Mouse (Mus musculus) liver, adult 2 months (tissue): ENCODE measurements around the gene Tead1. TPM values are rescaled to one million over a fixed set of nuclear protein-coding genes. Genes with fewer than 3 reads are reported as not detected.

Experiments
- DNase-seq: peaks from one replicate; pipeline ENCODE4 v3.0.0-alpha.2; 2011; ENCODE audit warnings: low read depth, low spot score; ENCODE audit errors: extremely low read depth
- H3K27ac ChIP-seq: fragments of 200-500 bp; replicated peaks from 2 replicates; pipeline ENCODE4 v1.5.1; 2012; ENCODE audit warnings: low read depth, mild to moderate bottlenecking, control low read depth, inconsistent platforms, low read length; ENCODE audit not compliant: insufficient read depth
- H3K27me3 ChIP-seq: fragments of 200-500 bp; 2 replicates; pipeline ENCODE4 v1.6.1; 2012; ENCODE audit warnings: mild to moderate bottlenecking, moderate library complexity, low read length, inconsistent platforms; ENCODE audit not compliant: control insufficient read depth, insufficient read depth
- H3K36me3 ChIP-seq: fragments of 200-500 bp; 2 replicates; pipeline ENCODE4 v1.6.1; 2012; ENCODE audit warnings: low read length, inconsistent platforms; ENCODE audit not compliant: control insufficient read depth, insufficient read depth
- H3K4me1 ChIP-seq: fragments of 200-500 bp; 2 replicates; pipeline ENCODE4 v1.6.1; 2011; ENCODE audit warnings: low read length; ENCODE audit not compliant: control insufficient read depth, insufficient read depth
- H3K4me3 ChIP-seq: fragments of 200-500 bp; 2 replicates; pipeline ENCODE4 v1.5.1; 2011; ENCODE audit warnings: low read depth, mild to moderate bottlenecking, control low read depth, low read length, moderate library complexity; ENCODE audit not compliant: insufficient read depth
- H3K79me2 ChIP-seq: fragments of 200-500 bp; 2 replicates; pipeline ENCODE4 v1.6.1; 2012; ENCODE audit warnings: inconsistent platforms, mild to moderate bottlenecking, low read length, moderate library complexity; ENCODE audit not compliant: control insufficient read depth, insufficient read depth
- H3K9ac ChIP-seq: fragments of 200-500 bp; 2 replicates; pipeline ENCODE4 v1.6.1; 2012; ENCODE audit warnings: low read depth, mild to moderate bottlenecking, control low read depth, inconsistent platforms, low read length
- CTCF ChIP-seq: fragments of 200-500 bp; IDR thresholded peaks from 2 replicates; pipeline ENCODE4 v1.5.1; 2011; ENCODE audit warnings: low read depth, low read length, control low read depth
- POLR2A ChIP-seq: fragments of 200-500 bp; IDR thresholded peaks from 2 replicates; pipeline ENCODE4 v1.6.1; 2011; ENCODE audit warnings: low read length, control low read depth; ENCODE audit not compliant: insufficient read depth; ENCODE audit errors: extremely low read depth
- WGBS: fragments of 180-500 bp; shearing (Covaris S2); methylation state at CpG from one replicate; pipeline ENCODE4 v1.1.7; 2018; 5-methylcytosine and 5-hydroxymethylcytosine counted together
- polyA plus RNA-seq: library from polyadenylated mRNA; depleted of rRNA; stranded (reverse); fragments of >200 nt; gene quantifications from 2 replicates; pipeline ENCODE4 v1.2.3, GENCODE M21; 2012
- total RNA-seq: library from RNA; depleted of rRNA; stranded (reverse); fragments of >200 nt; gene quantifications from 2 replicates; pipeline ENCODE4 v1.2.3, GENCODE M21; 2014

The Tead1 gene
- total and polyA plus RNA-seq, 2 experiments, result 2.3 to 4.1 TPM

DNA sequence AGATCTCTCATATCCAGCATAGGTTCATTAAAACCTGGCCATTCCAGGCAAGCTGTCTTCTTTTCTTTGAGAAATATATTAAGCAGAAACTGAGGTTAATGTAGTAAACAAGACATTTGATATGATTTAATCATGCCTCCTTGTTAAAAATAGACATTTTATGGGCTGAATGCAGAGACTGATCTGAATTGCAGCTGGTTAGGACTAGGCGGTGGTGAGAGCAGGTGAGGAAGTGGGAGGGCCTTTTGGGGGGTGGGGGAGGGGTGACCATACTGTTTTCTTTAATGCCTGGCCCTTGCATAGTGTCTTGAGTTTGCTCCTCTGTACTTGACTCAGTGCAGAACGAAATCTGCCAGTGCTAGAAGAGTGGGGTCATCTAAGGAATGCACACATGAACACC, 111.2 kb downstream of the Tead1 start:
- Histone ChIP-seq H3K79me2 (no peaks in the 10 kb centered on the region; the same call in 1 of the 2 replicates), H3K9ac (no peak overlapping the region), H3K27ac (no peak overlapping the region), H3K4me3 (no peak overlapping the region), H3K4me1 (peaks cover 15% of the 10 kb centered on the region), H3K27me3 (no peaks in the 10 kb centered on the region), H3K36me3 (no peaks in the 10 kb centered on the region)
- WGBS, result 94% methylated on average over 2 of the region's 2 CpGs
- no peak for DNase-seq
- TF ChIP-seq CTCF, result no peak

DNA sequence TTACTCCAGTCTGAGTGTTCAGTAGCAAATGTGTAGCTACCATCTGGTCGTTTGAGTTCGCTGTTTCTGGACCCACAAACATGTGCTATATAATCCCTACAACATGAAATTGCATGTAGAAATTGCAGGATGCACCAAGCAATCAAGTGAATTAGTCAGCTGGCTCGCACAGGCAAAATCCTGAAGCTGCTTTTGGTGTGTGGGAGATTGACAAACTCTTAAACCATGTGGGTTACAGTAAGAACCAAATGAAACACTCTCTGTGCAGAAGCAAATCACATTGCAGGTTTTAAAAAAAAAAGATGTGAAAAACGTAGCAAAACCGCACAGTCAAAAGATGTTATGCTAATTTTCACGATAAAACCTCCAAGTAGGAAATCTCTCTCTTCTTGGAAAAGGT, 113.6 kb downstream of the Tead1 start:
- Histone ChIP-seq H3K27me3 (no peaks in the 10 kb centered on the region), H3K9ac (no peak overlapping the region), H3K4me1 (peaks cover 14% of the 10 kb centered on the region), H3K27ac (no peak overlapping the region), H3K36me3 (no peaks in the 10 kb centered on the region), H3K4me3 (no peak overlapping the region), H3K79me2 (no peaks in the 10 kb centered on the region; the same call in 1 of the 2 replicates)
- WGBS, result 95% methylated on average over 6 of the region's 6 CpGs
- TF ChIP-seq CTCF (no peak), POLR2A (no peak)
- DNase-seq, result no peak

DNA sequence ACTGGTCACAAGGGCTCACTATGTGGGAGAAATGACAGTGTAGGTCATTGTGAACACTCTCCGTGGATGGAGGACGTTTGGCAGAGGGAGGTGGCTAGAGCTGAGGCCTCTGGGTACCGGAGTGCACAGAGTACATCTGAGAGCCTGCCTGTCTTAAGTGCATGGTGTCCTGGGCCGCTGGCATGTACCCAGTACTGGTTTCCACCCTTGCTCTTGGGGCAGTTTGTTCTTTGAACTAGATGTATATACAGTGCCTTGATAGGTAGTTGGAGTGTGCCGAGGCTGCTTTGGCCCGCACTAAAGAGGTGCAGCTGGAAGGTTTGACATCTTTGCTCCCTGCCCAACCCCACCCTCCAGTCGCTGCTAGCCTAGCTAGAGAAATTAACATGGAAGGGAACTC, 114.8 kb downstream of the Tead1 start:
- DNase-seq, result no peak
- Histone ChIP-seq H3K27ac (no peak overlapping the region), H3K36me3 (no peaks in the 10 kb centered on the region), H3K4me3 (no peak overlapping the region), H3K4me1 (peaks cover 12% of the 10 kb centered on the region), H3K27me3 (no peaks in the 10 kb centered on the region), H3K9ac (no peak overlapping the region), H3K79me2 (peaks cover 5% of the 10 kb centered on the region; the same call in 1 of the 2 replicates)
- TF ChIP-seq CTCF (no peak), POLR2A (no peak)
- 84% methylated on average over 7 of the region's 7 CpGs for WGBS

DNA sequence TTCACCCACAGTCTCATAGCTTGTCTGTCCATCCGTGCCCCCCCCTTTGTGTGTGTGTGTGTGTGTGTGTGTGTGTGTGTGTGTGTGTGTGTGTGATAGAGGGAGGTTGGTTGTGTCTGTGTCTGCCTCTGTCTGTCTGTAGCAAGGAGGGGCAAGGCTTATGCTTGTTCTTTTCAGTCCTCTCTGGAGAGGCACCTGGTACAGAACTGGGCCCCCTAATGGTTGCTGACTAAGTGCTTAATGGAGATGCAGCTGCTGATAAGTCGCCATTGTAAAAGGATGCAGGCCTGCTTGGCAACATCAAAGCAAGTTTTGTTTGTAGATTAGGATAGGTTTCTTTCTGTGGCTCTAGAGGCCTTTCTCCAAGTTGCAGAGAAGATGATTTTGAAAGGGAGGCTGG, 115.4 kb downstream of the Tead1 start:
- Histone ChIP-seq H3K4me3 (no peak overlapping the region), H3K4me1 (peaks cover 12% of the 10 kb centered on the region), H3K79me2 (peaks cover 6% of the 10 kb centered on the region; the same call in 1 of the 2 replicates), H3K9ac (no peak overlapping the region), H3K27me3 (no peaks in the 10 kb centered on the region), H3K36me3 (no peaks in the 10 kb centered on the region), H3K27ac (no peak overlapping the region)
- no peak for DNase-seq
- TF ChIP-seq CTCF (no peak), POLR2A (no peak)
- WGBS, result 65% methylated on average over 2 of the region's 2 CpGs

DNA sequence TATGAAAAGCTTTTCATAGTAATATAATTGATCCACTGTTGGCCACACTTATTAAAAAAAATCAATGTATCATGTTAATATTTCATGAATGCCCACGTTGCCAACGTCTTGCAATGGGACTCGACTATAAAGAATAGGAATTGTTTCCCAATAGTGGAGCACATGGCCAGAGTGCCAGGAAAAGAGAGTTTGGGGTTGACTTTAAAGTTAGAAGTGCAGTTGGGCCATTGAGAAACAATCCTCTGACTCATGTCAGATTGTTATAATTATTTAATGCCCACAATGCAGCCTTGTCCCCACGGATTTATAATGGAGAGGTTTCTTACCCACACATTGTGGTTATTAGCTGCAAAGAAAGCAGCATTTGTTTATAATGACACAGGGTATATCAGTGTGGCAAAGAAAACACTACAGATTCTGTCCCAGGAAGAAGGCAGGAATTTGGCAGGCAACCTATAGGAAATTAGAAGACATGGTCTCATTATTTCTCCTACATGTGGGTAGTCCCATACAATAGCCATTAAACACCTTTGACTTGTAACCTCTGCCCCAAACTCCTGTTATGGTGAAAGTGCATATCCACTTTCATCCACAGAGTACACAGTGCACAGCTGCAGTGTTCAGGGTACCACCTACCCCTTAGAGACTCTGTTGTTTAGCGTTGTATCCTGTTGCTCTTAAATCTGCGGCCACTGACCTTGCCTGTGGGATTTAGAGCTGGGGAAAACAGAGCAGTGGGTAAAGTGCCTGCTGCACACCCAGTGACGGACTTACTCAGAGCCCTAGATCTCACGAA, 118.6 kb downstream of the Tead1 start:
- 60% methylated on average over 8 of the region's 8 CpGs for WGBS
- H3K9ac ChIP-seq, result no peak overlapping the region
- H3K27ac ChIP-seq, result no peak overlapping the region
- H3K36me3 ChIP-seq, result no peaks in the 10 kb centered on the region
- H3K79me2 ChIP-seq, result peaks cover 16% of the 10 kb centered on the region
- TF ChIP-seq CTCF (no peak), POLR2A (no peak)
- H3K4me3 ChIP-seq, result no peak overlapping the region
- peak; percentile 72 for DNase-seq
- H3K4me1 ChIP-seq, result peaks cover 12% of the 10 kb centered on the region
- no peaks in the 10 kb centered on the region for H3K27me3 ChIP-seq

DNA sequence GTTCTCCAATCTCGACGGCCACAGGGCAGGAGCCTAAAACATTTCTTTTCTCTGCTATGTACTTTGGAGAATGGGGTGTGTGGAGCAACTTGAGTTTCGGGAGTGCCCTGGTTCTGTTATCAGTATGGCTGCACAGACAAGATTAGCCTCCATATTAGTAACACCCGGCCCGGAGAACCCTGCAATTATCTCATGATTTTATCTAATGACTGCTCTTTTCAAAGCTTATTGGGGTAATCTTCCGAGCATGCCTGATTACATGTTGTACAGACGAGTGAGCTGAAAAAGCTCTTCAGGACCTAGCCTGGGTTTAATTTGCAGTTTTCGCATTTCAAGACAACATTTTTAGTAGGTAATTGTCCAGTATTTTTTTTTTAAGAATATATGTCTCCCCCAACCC, 122.6 kb downstream of the Tead1 start:
- Histone ChIP-seq H3K27ac (no peak overlapping the region), H3K9ac (no peak overlapping the region), H3K4me1 (peaks cover 9% of the 10 kb centered on the region), H3K79me2 (peaks cover 16% of the 10 kb centered on the region), H3K4me3 (no peak overlapping the region), H3K36me3 (no peaks in the 10 kb centered on the region), H3K27me3 (no peaks in the 10 kb centered on the region)
- WGBS, result 82% methylated on average over 8 of the region's 8 CpGs
- DNase-seq, result no peak
- TF ChIP-seq POLR2A, result no peak
- no peak for TF ChIP-seq CTCF
